Mouse (Mus musculus) C2C12 (cell line): ENCODE data around the gene Fkbp5. TPM values are rescaled to one million over a fixed set of nuclear protein-coding genes. Genes with fewer than 3 reads are reported as not detected.

Experiments
- H3K27me3 ChIP-seq: one replicate; pipeline ENCODE4 v1.6.1; 2011; ENCODE audit not compliant: control insufficient read depth, insufficient read depth, insufficient read length
- H3K36me3 ChIP-seq: one replicate; pipeline ENCODE4 v1.6.1; 2011; ENCODE audit not compliant: control insufficient read depth, insufficient read depth
- H3K4me3 ChIP-seq: one replicate; pipeline ENCODE4 v1.5.1; 2011; ENCODE audit warnings: mild to moderate bottlenecking, control low read depth; ENCODE audit not compliant: poor library complexity, insufficient read depth, severe bottlenecking
- H3K79me2 ChIP-seq: one replicate; pipeline ENCODE4 v1.6.1; 2011; ENCODE audit not compliant: control insufficient read depth, insufficient read depth
- H3K79me3 ChIP-seq: one replicate; pipeline ENCODE4 v1.6.1; 2011; ENCODE audit warnings: low read depth, control low read depth
- H3ac ChIP-seq: one replicate; pipeline ENCODE3; 2011; ENCODE audit warnings: low read depth; ENCODE audit not compliant: control insufficient read depth, insufficient read length
- CEBPB ChIP-seq: IDR thresholded peaks from one replicate; pipeline ENCODE4 v1.6.1; 2011; ENCODE audit warnings: low read depth, mild to moderate bottlenecking, control low read depth, moderate library complexity
- CTCF ChIP-seq: IDR thresholded peaks from one replicate; pipeline ENCODE4 v1.5.1; 2011; ENCODE audit not compliant: control insufficient read depth, insufficient read depth, insufficient read length
- FOSL1 ChIP-seq: IDR thresholded peaks from one replicate; pipeline ENCODE4 v1.8.0; 2011; ENCODE audit warnings: mild to moderate bottlenecking, low read length; ENCODE audit not compliant: poor library complexity, insufficient read depth, severe bottlenecking
- MAX ChIP-seq: IDR thresholded peaks from one replicate; pipeline ENCODE4 v1.6.1; 2011; ENCODE audit warnings: mild to moderate bottlenecking, control low read depth
- MYOD1 ChIP-seq: IDR thresholded peaks from one replicate; pipeline ENCODE4 v1.6.1; 2011; ENCODE audit warnings: low read depth; ENCODE audit not compliant: control insufficient read depth, insufficient read length
- MYOG ChIP-seq: IDR thresholded peaks from one replicate; pipeline ENCODE4 v1.6.1; 2011; ENCODE audit not compliant: control insufficient read depth, insufficient read length; ENCODE audit errors: extremely low read depth
- USF1 ChIP-seq: IDR thresholded peaks from one replicate; pipeline ENCODE4 v1.6.1; 2011; ENCODE audit warnings: low read depth, mild to moderate bottlenecking, control low read depth, moderate library complexity
- polyA plus RNA-seq: library from polyadenylated mRNA; unstranded; fragments of >200 nt; fragmentation: generic; extraction: Trizol; gene quantifications from one replicate; pipeline ENCODE4 v1.2.1, GENCODE M21; 2012; ENCODE audit warnings: missing spikeins

The Fkbp5 gene
- polyA plus RNA-seq, 1 experiment, result 24.4 TPM

DNA sequence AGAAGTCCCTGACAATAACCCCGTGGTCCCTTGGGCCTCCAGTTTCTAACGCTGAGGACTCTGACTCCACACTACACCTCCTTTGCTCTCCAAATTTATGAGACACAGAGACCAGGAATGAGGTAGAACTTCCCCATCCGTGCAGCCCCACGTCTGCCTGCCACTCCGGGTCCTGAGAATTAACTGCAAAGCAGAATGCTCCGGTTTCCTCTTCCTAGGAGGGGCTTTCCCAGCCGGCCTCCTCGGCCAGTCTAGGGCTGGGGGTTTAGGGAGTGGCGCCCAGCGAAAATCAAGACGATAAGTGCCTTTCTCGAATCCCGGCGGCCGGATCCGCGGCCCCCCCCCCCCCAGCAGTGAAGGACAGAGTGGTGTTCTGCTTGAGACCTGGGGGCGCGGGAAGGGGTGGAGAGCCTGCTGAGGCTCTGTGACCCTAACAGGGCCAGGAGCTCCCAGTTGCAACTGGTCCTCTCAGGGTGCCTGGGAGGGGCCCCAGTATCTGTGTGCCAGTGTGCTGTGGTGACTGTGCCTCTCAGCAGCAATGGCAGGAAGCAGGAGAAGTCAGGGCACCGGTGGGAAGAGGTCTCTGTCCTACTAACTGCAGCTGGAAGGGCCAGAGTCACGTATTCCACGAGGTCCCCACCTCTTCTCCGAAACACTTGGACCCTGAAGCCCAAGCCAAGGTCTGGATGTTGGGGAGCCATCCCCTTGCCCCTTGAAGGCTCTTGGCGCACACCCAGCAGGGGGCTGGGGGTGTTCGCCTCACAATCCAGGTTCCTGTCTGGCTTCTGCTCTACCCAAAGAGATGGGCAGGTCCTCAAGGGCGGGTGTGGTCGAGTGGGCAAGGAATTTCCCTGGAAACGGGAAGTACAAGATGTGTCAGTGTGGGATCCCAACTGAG, 6.6 kb downstream of the Fkbp5 start:
- no peak overlapping the region for H3K4me3 ChIP-seq
- H3K36me3 ChIP-seq, result no peaks in the 10 kb centered on the region
- H3ac ChIP-seq, result no peak overlapping the region
- TF ChIP-seq USF1 (no peak), MAX (no peak), MYOD1 (no peak), CEBPB (no peak), MYOG (no peak), CTCF (no peak), FOSL1 (no peak)
- H3K27me3 ChIP-seq, result no peaks in the 10 kb centered on the region
- no peaks in the 10 kb centered on the region for H3K79me2 ChIP-seq
- no peaks in the 10 kb centered on the region for H3K79me3 ChIP-seq

DNA sequence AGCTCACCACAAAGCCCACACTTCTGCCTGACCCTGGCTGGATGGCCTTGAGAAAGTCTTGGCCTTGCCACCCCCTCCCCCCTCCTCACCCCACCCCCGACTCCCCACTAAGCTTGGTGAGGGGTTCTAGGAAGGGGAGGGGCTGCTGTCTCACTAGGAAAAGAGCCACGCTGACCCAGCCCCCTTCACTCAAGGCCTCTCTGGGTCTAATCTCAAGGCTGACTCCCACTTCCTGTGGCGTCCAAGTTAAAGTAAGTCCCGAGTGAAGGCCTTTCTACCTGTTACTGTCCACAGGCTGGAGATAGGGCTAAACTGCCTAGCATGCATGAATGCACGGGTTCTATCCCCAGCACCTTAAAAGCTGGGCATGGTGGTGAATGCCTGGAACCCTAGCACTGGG, 9.8 kb downstream of the Fkbp5 start:
- Histone ChIP-seq H3K27me3 (no peaks in the 10 kb centered on the region), H3K79me3 (no peaks in the 10 kb centered on the region), H3K36me3 (no peaks in the 10 kb centered on the region), H3ac (no peak overlapping the region), H3K79me2 (no peaks in the 10 kb centered on the region), H3K4me3 (no peak overlapping the region)
- no peak for TF ChIP-seq MYOD1
- TF ChIP-seq MAX, result no peak
- TF ChIP-seq CTCF, result no peak
- TF ChIP-seq MYOG, result no peak
- no peak for TF ChIP-seq CEBPB
- TF ChIP-seq FOSL1, result no peak
- no peak for TF ChIP-seq USF1

DNA sequence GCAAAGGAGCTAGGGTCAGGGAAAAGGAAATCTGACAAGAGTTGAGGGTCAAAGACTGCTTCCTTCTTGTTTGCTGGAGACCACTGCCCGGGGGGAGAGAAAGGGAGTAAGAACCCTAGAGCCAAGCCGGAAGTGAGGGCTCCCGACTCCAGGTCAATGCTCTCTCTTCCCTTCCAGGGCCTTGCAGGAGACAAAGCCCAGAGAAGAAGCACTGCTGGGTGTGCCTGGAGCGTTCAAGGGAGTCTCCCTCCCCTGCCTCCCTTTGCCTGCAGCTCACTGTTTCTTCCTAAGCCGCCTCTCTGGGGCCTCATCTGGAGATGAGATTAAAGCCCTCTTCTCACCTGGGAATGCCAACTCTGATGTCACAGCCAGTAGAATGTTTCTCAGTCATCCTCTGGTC, 10.4 kb downstream of the Fkbp5 start:
- Histone ChIP-seq H3K79me2 (no peaks in the 10 kb centered on the region), H3K36me3 (no peaks in the 10 kb centered on the region), H3K4me3 (no peak overlapping the region), H3ac (no peak overlapping the region), H3K79me3 (no peaks in the 10 kb centered on the region), H3K27me3 (no peaks in the 10 kb centered on the region)
- TF ChIP-seq MAX, result no peak
- TF ChIP-seq USF1, result no peak
- TF ChIP-seq MYOD1, result no peak
- no peak for TF ChIP-seq FOSL1
- no peak for TF ChIP-seq CTCF
- no peak for TF ChIP-seq MYOG
- TF ChIP-seq CEBPB, result no peak

DNA sequence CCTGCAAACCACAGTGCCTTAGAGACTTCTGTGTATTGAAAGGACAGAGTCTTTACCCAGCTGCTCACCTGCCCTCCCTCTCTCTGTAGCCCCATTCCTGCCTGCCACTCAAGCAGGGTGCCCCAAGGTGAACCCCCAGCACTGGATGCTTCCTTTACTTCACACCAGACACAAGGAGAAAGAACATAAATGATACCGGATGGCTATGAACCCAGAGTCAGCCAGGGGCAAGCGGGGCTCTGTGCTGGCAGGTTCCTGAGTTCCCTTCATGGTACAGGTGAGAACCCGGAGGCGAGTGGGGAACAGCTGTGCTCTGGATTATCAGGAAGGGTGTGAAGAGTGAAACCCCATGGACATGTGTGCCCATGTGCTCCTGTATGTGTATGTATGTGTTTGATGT, 11.7 kb downstream of the Fkbp5 start:
- TF ChIP-seq CEBPB (no peak), MYOG (no peak), MAX (no peak), MYOD1 (no peak), CTCF (no peak), USF1 (no peak), FOSL1 (no peak)
- H3K79me2 ChIP-seq, result no peaks in the 10 kb centered on the region
- H3ac ChIP-seq, result no peak overlapping the region

DNA sequence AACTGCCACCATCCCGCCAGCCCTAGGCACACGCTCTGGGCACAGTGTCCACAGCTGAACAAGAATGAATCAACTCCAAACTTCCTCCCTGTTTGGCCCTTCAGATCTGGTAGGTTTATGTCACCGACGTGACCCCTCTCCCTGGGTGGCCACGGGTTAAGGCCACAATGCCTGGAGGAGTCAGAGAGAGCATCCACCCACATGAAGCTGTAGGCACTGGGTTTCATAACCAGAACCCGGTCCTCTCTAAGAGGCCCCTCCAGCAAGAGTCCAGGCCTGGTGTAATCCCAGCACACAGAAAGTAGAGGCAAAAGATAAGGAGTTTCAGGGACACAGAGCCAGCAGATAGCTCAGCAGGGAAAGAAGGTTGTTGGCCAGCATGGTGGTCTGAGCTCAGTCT, 13.1 kb downstream of the Fkbp5 start:
- TF ChIP-seq FOSL1 (no peak), CEBPB (no peak), MAX (no peak), MYOD1 (no peak), MYOG (no peak), CTCF (no peak), USF1 (no peak)
- H3K4me3 ChIP-seq, result no peak overlapping the region

More for the DNA sequence above, 11.7 kb downstream of the Fkbp5 start:
- no peaks in the 10 kb centered on the region for H3K79me3 ChIP-seq
- no peak overlapping the region for H3K4me3 ChIP-seq
- no peaks in the 10 kb centered on the region for H3K36me3 ChIP-seq
- no peaks in the 10 kb centered on the region for H3K27me3 ChIP-seq

DNA sequence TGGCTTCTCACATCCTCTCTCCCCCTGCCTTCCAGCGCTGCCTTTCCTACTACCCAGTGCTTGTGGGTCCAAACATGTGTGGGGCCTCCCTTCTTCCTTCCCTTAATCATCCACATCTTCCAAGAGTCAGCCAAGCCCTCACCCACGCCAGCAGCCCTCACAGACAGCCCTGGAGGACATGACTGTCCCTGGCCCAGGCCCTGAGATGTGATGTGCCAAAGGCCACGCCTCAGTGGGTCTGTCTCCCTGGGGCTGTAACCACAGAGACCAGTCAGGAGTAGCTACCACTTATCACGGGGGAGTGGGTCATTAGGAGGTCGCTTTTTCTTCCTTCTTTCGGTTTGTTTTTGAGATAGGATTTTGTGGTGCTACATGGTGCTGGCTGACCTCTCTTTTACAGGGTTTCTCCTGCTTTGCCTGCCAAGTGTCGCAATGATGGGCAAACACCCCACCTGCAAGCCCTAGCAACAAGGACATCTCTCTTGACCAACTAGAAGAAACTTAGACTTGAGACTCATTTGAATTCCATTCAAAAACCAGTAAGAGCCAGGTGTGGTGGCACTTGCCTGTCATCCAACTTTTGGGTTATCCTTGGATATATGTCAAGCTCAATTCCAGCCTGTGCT, 15.0 kb downstream of the Fkbp5 start:
- Histone ChIP-seq H3K27me3 (no peaks in the 10 kb centered on the region), H3K79me2 (no peaks in the 10 kb centered on the region), H3ac (no peak overlapping the region), H3K4me3 (no peak overlapping the region), H3K36me3 (no peaks in the 10 kb centered on the region), H3K79me3 (no peaks in the 10 kb centered on the region)
- TF ChIP-seq CEBPB (no peak), USF1 (no peak), MAX (no peak), CTCF (no peak), FOSL1 (no peak), MYOD1 (no peak), MYOG (no peak)

More for the DNA sequence above, 13.1 kb downstream of the Fkbp5 start:
- Histone ChIP-seq H3K27me3 (no peaks in the 10 kb centered on the region), H3K79me2 (no peaks in the 10 kb centered on the region), H3ac (no peak overlapping the region), H3K36me3 (no peaks in the 10 kb centered on the region), H3K79me3 (no peaks in the 10 kb centered on the region)
